Mouse (Mus musculus) macrophage (primary cell): ENCODE results near the gene Ctxn1. TPM values are rescaled to one million over a fixed set of nuclear protein-coding genes. Genes with fewer than 3 reads are reported as not detected.
"Not testable (repeated sequence)": the region's sequence is repeated elsewhere in the genome, so short reads cannot be mapped to it uniquely, and the experiment has no call there.

ENCODE experiments used
- H3K27ac ChIP-seq: fragments of 350-480 bp; formaldehyde crosslinking; 2 replicates; pipeline ENCODE4 v1.9.0; 2021
- H3K36me3 ChIP-seq: fragments of 350-480 bp; formaldehyde crosslinking; 2 replicates; pipeline ENCODE4 v1.9.0; 2021; ENCODE audit errors: inconsistent target
- H3K4me3 ChIP-seq: fragments of 350-480 bp; formaldehyde crosslinking; 2 replicates; pipeline ENCODE4 v1.9.0; 2021; ENCODE audit errors: inconsistent target
- H3K79me2 ChIP-seq: fragments of 350-480 bp; formaldehyde crosslinking; 2 replicates; pipeline ENCODE4 v1.9.0; 2021; ENCODE audit errors: inconsistent target
- WGBS: methylation state at CpG from one replicate; pipeline ENCODE4 v1.1.7; 2026; ENCODE audit warnings: inconsistent platforms; ENCODE audit not compliant: missing documents; 5-methylcytosine and 5-hydroxymethylcytosine counted together
- polyA plus RNA-seq: library from polyadenylated mRNA; stranded (reverse); fragments of 250-400 nt; gene quantifications from 3 replicates; pipeline ENCODE4 v1.2.4, GENCODE M21; 2018; ENCODE audit warnings: inconsistent platforms

Gene Ctxn1
- polyA plus RNA-seq, 1 experiment from 2014 or later: not detected

DNA sequence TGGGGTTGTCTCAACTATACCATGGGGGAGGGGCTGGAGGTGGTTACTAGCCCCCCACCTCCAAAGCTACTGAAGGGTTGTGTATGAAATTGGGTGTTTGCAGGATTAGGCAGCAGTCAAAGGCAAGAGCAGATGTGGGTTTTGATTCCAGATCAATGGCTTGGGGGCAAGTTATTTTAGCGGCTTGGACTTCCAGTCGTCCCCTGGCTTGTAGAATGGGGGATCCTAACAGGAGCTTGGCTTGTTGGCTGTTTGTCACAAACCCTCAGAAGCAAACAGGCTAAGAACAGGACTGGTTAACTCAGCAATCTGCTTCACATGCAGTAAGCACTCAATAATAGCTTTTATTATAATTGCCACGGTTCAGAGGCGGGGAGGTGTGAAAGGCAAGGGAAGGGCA lies 1.7 kb downstream of the Ctxn1 start:
- WGBS: 97% methylated on average over 4 of the region's 4 CpGs
- Histone ChIP-seq H3K36me3 (peaks cover 37% of the 10 kb centered on the region), H3K4me3 (no peak overlapping the region), H3K27ac (no peak overlapping the region), H3K79me2 (peaks cover 5% of the 10 kb centered on the region; the same call in 1 of the 2 replicates)

DNA sequence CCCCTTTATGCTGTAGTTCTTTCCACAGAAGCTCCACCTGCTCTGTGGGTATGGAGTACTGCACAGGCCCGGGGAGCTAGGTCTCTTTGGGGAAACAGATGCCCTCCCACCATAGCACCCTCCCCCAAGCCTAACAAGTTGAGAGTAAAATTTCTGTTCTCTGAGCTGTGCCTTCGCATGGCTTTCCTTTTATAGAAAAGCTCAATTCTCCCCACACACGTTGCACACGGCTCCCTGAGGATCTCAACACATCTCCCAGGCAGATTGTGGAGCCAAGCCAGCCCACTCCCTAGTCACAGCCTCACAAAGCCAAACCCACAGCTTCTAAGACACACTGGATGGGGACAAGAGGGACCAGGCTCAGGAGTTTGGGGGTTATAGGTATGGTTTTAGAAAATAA lies 2.2 kb downstream of the Ctxn1 start:
- 83% methylated on average over 4 of the region's 4 CpGs for WGBS
- H3K4me3 ChIP-seq: no peak overlapping the region

DNA sequence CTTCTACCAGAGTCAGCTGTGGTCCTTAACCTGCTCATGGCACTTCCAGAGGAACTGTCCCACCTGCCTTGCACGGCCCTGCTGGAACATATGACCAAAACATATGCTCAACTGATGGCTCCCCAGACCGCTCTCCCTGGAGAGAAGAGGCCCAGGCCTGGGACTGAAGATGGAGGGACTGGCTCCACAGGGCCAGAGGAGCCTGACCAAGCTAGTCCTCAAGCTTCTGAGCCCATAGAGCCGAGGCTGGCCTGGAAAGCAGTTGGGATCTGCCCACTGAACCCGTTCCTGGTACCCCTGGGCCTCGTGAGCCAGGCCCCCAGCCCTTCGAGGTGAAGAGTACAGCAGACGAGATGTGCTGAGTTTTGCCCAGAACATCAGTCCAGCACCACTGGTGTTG lies 3.6 kb downstream of the Ctxn1 start:
- not testable (repeated sequence) for H3K27ac ChIP-seq, H3K79me2 ChIP-seq, H3K4me3 ChIP-seq
- H3K36me3 ChIP-seq: peaks cover 23% of the 10 kb centered on the region; the same call in 1 of the 2 replicates
- WGBS: 94% methylated on average over 7 of the region's 7 CpGs

More for the DNA sequence above, 2.2 kb downstream of the Ctxn1 start:
- peaks cover 5% of the 10 kb centered on the region; the same call in 1 of the 2 replicates for H3K79me2 ChIP-seq
- peaks cover 32% of the 10 kb centered on the region for H3K36me3 ChIP-seq
- H3K27ac ChIP-seq: no peak overlapping the region

DNA sequence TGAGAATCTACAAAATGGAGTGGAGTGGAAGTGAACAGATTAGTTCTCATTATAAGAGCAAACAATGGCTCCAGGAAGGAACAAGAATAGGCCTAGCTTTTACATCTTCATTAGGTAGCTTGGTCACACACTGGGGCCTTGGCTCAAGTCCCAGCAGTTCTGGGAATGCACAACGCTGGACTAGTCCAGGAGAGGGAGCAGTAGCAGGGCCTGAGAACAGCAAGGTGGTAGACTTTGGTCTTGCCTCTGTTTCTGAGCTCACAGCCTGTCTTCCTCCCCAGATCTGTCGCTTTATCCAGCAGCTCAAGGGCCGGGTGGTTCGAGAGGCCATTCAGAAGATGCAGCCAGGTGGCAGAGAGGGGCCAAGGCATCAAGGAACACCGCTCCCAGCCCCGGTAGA lies 5.1 kb downstream of the Ctxn1 start:
- Histone ChIP-seq H3K27ac (no peak overlapping the region), H3K36me3 (peaks cover 18% of the 10 kb centered on the region; the same call in 1 of the 2 replicates), H3K4me3 (peak overlapping the region; percentile 67), H3K79me2 (peaks cover 5% of the 10 kb centered on the region; the same call in 1 of the 2 replicates)
- WGBS: 75% methylated on average over 5 of the region's 6 CpGs

- H3K79me2 ChIP-seq: peaks cover 5% of the 10 kb centered on the region; the same call in 1 of the 2 replicates
- H3K36me3 ChIP-seq: peaks cover 18% of the 10 kb centered on the region; the same call in 1 of the 2 replicates
- under 1% methylated on average over 64 of the region's 69 CpGs for WGBS
- peak within 1 kb of the TSS; percentile 36 for H3K27ac ChIP-seq
- peak within 1 kb of the TSS; percentile 67 for H3K4me3 ChIP-seq
These were observed 5.9 kb downstream of the Ctxn1 start, which contains the start of gene Snapc2 for GRCm38 (mm10) chr8:4252934-4253841. Snapc2 (plus strand) TSS chr8:4253080.

GRCm38 (mm10) chr8:4252116-4252760 lies 6.8 kb downstream of the Ctxn1 start:
- 44% methylated on average over 8 of the region's 8 CpGs for WGBS
- Histone ChIP-seq H3K79me2 (peaks cover 5% of the 10 kb centered on the region; the same call in 1 of the 2 replicates), H3K36me3 (peaks cover 24% of the 10 kb centered on the region; the same call in 1 of the 2 replicates), H3K4me3 (peak overlapping the region; percentile 67), H3K27ac (peak overlapping the region; percentile 36)

DNA sequence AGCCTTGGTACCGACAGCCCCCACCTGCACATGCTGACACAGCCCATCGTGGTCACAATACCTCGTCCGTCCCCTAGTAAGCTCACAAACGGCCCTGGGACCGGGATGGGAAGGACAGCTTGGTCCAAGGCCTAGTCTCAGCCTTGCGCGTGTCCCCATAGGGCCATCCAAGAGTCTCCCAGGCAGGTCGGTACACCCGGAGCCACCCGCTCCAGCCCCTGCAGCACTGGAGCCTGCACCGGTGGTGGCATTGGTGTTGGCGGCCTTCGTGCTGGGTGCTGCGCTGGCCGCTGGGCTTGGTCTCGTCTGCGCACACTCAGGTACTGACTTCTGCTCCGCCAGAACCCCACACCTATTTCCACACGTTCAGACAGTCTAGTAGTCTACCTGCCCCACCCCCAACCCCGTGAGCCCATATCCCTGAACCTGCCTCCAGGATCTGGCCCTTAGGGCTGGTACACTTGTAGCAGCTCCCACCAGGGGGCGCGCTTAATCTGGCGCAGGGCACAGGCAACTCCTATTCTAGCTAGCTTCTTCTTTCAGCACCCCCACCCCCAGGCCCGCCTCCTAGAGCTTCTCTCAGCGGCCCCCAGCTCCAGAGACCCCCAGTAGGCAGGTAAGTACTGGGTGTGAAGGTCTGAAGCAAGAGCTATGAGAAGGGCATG lies 8.6 kb downstream of the Ctxn1 start:
- WGBS: 64% methylated on average over 23 of the region's 26 CpGs
- Histone ChIP-seq H3K4me3 (no peak overlapping the region), H3K36me3 (peaks cover 30% of the 10 kb centered on the region), H3K27ac (no peak overlapping the region), H3K79me2 (peaks cover 5% of the 10 kb centered on the region; the same call in 1 of the 2 replicates)

GRCm38 (mm10) chr8:4249213-4249612 lies 9.9 kb downstream of the Ctxn1 start:
- Histone ChIP-seq H3K4me3 (no peak overlapping the region), H3K36me3 (peaks cover 34% of the 10 kb centered on the region), H3K27ac (no peak overlapping the region), H3K79me2 (peaks cover 3% of the 10 kb centered on the region; the same call in 1 of the 2 replicates)
- WGBS: 84% methylated on average over 22 of the region's 29 CpGs

- no peak within 1 kb of the TSS for H3K27ac ChIP-seq
- no peaks in the 10 kb centered on the region; the same call in 1 of the 2 replicates for H3K79me2 ChIP-seq
- H3K36me3 ChIP-seq: peaks cover 45% of the 10 kb centered on the region
- H3K4me3 ChIP-seq: no peak within 1 kb of the TSS
- 97% methylated on average over 15 of the region's 15 CpGs for WGBS
These were observed 11.0 kb downstream of the Ctxn1 start, which contains the start of gene Tgfbr3l for GRCm38 (mm10) chr8:4247951-4248540. Tgfbr3l (plus strand) TSS chr8:4248214.

DNA sequence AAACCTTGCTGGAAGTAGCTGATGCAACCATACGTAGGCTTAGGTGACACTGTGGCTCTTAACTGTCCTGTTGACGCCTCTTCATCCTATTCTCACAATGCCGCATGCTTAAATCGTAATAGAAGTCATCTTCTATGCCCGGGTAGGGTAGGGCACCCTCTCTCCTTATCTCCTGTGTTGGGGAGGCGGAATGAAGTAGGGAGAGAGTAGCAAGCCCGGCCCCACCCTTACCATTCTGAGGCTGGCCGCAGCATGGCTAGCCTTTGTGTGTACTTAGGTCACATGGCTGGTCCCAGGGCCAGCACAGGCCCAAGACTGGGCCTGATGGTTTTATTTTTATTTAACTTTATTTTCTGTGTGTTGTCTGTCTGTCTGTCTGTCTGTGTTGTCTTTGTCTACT lies 11.8 kb downstream of the Ctxn1 start:
- H3K79me2 ChIP-seq: peaks cover 8% of the 10 kb centered on the region; the same call in 1 of the 2 replicates
- no peak overlapping the region for H3K4me3 ChIP-seq
- peaks cover 53% of the 10 kb centered on the region for H3K36me3 ChIP-seq
- no peak overlapping the region for H3K27ac ChIP-seq
- WGBS: 97% methylated on average over 8 of the region's 8 CpGs

DNA sequence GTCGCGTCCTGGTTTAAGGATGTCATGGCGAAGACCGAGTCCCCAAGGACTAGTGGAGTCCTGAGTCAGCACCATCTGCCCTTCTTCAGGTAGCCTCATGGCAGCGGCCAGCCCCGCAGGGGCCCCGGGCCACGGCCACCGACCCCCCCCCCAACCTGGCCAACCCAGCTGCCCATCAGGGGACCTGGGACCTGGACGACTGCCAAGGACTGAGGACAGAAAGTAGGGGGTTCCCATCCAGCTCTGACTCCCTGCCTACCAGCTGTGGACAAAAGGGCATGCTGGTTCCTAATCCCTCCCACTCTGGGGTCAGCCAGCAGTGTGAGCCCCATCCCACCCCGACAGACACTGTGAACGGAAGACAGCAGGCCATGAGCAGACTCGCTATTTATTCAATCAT lies 13.3 kb downstream of the Ctxn1 start:
- Histone ChIP-seq H3K79me2 (peaks cover 23% of the 10 kb centered on the region), H3K4me3 (no peak overlapping the region), H3K27ac (no peak overlapping the region), H3K36me3 (peaks cover 53% of the 10 kb centered on the region)
- WGBS: 96% methylated on average over 13 of the region's 13 CpGs

DNA sequence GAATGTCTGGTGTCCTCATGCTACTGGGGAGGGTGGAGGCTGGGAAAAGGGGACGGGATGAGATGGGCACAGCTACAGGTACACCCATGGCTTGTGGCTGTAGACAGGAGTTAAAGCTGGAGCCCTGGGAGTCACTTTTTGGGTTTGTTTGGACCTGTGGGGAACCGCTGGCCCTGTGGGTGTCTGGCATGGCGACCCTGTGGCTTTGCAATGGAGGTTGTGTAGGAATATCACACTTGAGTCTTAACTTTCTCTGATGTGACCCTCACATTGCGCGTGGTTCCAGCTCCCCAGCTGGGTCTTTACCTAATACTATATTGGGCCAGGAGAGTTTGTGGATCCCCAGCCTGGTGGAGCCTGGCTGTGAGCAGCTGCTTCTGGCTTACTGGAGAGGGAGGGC lies 14.0 kb downstream of the Ctxn1 start:
- Histone ChIP-seq H3K27ac (no peak overlapping the region), H3K79me2 (peaks cover 29% of the 10 kb centered on the region), H3K36me3 (peaks cover 53% of the 10 kb centered on the region), H3K4me3 (no peak overlapping the region)
- 98% methylated on average over 5 of the region's 5 CpGs for WGBS

DNA sequence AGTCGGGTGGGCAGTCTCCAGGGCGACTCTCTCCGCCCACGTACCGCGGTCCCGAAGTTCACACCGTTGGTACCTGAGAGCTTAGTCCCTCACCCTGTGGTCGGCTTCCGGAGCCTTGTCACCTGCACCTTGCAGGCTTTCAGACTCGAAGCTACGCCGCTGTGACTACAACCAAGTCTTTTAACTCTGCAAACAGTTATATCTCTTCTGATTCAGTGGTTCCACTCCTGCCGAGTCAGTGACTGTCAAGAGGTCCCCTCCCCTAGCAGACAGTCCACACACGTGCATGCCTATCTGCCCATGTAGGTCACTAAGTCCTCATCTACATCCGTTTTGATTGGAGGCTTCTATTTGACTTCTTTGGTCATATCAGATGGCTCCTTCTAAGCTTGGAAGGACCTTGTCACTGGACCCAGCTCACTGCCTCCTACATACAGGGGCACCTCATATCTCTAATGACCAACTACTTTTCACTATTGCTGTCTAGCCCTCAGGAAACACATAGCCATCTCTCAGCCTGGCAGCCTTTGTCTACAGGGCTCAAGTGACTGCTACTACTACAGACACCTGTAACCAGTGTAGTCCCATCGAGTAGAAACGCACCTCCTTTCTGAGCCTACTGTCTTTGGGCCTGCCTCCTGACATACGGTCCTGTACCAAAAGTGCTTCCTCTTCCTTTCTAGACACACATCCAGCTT lies 19.7 kb downstream of the Ctxn1 start:
- 6% methylated on average over 19 of the region's 19 CpGs for WGBS

More for the DNA sequence above, 19.7 kb downstream of the Ctxn1 start:
- H3K79me2 ChIP-seq: peaks cover 41% of the 10 kb centered on the region
- peaks cover 20% of the 10 kb centered on the region for H3K36me3 ChIP-seq
- H3K4me3 ChIP-seq: peak overlapping the region; percentile 92
- H3K27ac ChIP-seq: peak overlapping the region; percentile 73
